ENCODE assay signal across 9 mouse cellular contexts in the genomic region with DNA sequence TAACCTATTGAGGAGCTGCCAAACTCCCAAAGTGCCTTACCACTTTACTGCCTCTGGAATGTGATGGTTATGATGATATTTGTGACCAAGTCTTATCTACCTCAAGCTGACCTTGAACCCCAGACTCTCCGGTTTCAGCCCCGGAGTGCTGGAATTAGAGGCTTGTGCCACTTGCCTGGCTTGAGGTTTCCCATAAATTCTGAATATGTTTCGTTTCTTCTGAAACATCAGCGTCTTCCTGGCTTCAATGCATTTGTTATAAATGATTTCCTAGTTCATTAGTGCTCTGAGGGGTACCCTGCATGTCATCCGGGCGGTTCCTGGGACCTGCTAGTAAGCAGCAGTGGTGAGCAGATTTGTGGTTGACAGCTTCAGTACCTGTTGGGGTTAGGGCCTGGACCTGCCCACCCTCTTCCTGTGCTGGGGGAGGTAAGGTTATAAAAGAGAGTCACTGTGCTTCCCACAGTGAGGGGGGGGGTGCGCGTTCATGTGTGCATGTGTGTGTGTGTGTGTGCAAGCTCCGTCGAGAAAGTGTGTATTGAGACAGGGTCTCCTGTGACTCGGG. TPM values are rescaled to one million over a fixed set of nuclear protein-coding genes. Genes with fewer than 3 reads are reported as not detected.
DNase-seq lines count a peak whose midpoint lies in the region; ATAC-seq and TF ChIP-seq lines count a peak whose summit lies in the region.
"Had no signal": no experiment of that assay in that cellular context is flagged by ENCODE, and none has a peak within 500 bp of the region (broad histone marks: within the 10 kb centered on the region; RNA-seq: fewer than 3 reads in every experiment).

No protein-coding gene starts in this region.

- H3K4me2 ChIP-seq in heart, embryonic 11.5 days: peak overlapping the region; percentile 71
- H3K4me2 ChIP-seq in embryonic facial prominence, embryonic 14.5 days (ENCODE audit: low read depth, low read length): peak overlapping the region; percentile 88; the same call in 1 of the 2 replicates
- peak overlapping the region; percentile 83 for H3K4me2 ChIP-seq in liver, embryonic 11.5 days

- H3K9ac ChIP-seq in heart, embryonic 11.5 days (ENCODE audit: low read depth, low read length): no peak overlapping the region; the same call in 1 of the 2 replicates
- no peak overlapping the region for H3K9ac ChIP-seq in embryonic facial prominence, embryonic 14.5 days (ENCODE audit: low read depth, low read length)
- H3K9ac ChIP-seq in liver, embryonic 11.5 days (ENCODE audit: low read depth, low read length): peak overlapping the region; percentile 89; the same call in 1 of the 2 replicates

- DNase-seq in heart, postnatal 25 days (ENCODE audit: low spot score): no peak
- no peak for DNase-seq in embryonic facial prominence, embryonic 14.5 days (ENCODE audit: low spot score)
- no peak for DNase-seq in liver, embryonic 11.5 days (ENCODE audit: low spot score)
- no peak for DNase-seq in ovary, postnatal 10 days (ENCODE audit: low spot score)
- no peak for DNase-seq in right cerebral cortex, postnatal 25 days
- DNase-seq in embryo, embryonic 10 days (ENCODE audit: low spot score): no peak

- H3K9me3 ChIP-seq in heart, embryonic 11.5 days (replicated peaks; ENCODE audit: control insufficient read depth, low read length): no peaks in the 10 kb centered on the region
- no peaks in the 10 kb centered on the region for H3K9me3 ChIP-seq in embryonic facial prominence, embryonic 14.5 days (ENCODE audit: control insufficient read depth, low read length)
- H3K9me3 ChIP-seq in liver, embryonic 11.5 days (ENCODE audit: control insufficient read depth, low read length): no peaks in the 10 kb centered on the region

- no peaks in the 10 kb centered on the region for H3K36me3 ChIP-seq in heart, embryonic 11.5 days (ENCODE audit: control insufficient read depth, insufficient read depth, low read length)
- H3K36me3 ChIP-seq in C2C12 (ENCODE audit: control insufficient read depth, insufficient read depth): peaks cover 15% of the 10 kb centered on the region
- H3K36me3 ChIP-seq in embryonic facial prominence, embryonic 14.5 days (ENCODE audit: control insufficient read depth, insufficient read depth, low read length): no peaks in the 10 kb centered on the region
- H3K36me3 ChIP-seq in liver, embryonic 11.5 days (ENCODE audit: control insufficient read depth, insufficient read depth, low read length): no peaks in the 10 kb centered on the region

- TF ChIP-seq CTCF in C2C12 (IDR thresholded peaks at IDR 0.05; ENCODE audit: control insufficient read depth, insufficient read depth, insufficient read length): no peak

- no peaks in the 10 kb centered on the region for H3K27me3 ChIP-seq in heart, embryonic 11.5 days (ENCODE audit: control insufficient read depth, insufficient read depth, low read length)
- no peaks in the 10 kb centered on the region for H3K27me3 ChIP-seq in C2C12 (ENCODE audit: control insufficient read depth, insufficient read depth, insufficient read length)
- no peaks in the 10 kb centered on the region for H3K27me3 ChIP-seq in embryonic facial prominence, embryonic 14.5 days (replicated peaks; ENCODE audit: control insufficient read depth, insufficient read depth, low read length)
- no peaks in the 10 kb centered on the region for H3K27me3 ChIP-seq in liver, embryonic 11.5 days (replicated peaks; ENCODE audit: control insufficient read depth, insufficient read depth, low read length)
- H3K27me3 ChIP-seq: Patski had no signal

- no peak for ATAC-seq in heart, embryonic 11.5 days (replicated peaks; ENCODE audit: insufficient number of reproducible peaks, low FRiP score, low TSS enrichment)
- ATAC-seq in embryonic facial prominence, embryonic 14.5 days (ENCODE audit: low read depth): no peak
- no peak for ATAC-seq in liver, embryonic 11.5 days (replicated peaks; ENCODE audit: low FRiP score)
- ATAC-seq: Patski had no signal

- intact Hi-C loops in heart, postnatal 25 days (cut with DNase I): loop anchor here (2.0 kb wide), 1 partner anchor 47 kb away; no protein-coding TSS in a partner anchor

- WGBS in heart, embryonic 11.5 days (ENCODE audit: insufficient replicate concordance): 80% methylated on average over 11 of the region's 11 CpGs
- WGBS in embryonic facial prominence, embryonic 14.5 days: 85% methylated on average over 11 of the region's 11 CpGs
- WGBS in liver, embryonic 11.5 days: 67% methylated on average over 11 of the region's 11 CpGs

- H3K4me1 ChIP-seq in heart, embryonic 11.5 days (ENCODE audit: control insufficient read depth, insufficient read depth, low read length): peaks cover 36% of the 10 kb centered on the region
- peaks cover 24% of the 10 kb centered on the region for H3K4me1 ChIP-seq in embryonic facial prominence, embryonic 14.5 days (ENCODE audit: control insufficient read depth, insufficient read depth, low read length)
- peaks cover 56% of the 10 kb centered on the region for H3K4me1 ChIP-seq in liver, embryonic 11.5 days (replicated peaks; ENCODE audit: control insufficient read depth, insufficient read depth, low read length)

- peak overlapping the region; percentile 67 for H3ac ChIP-seq in C2C12 (ENCODE audit: control insufficient read depth, insufficient read length, low read depth)

- H3K79me3 ChIP-seq in C2C12 (ENCODE audit: low read depth): peaks cover 58% of the 10 kb centered on the region

- H3K4me3 ChIP-seq in heart, embryonic 11.5 days (ENCODE audit: low read depth, low read length): peak overlapping the region; percentile 74; the same call in 1 of the 2 replicates
- peak overlapping the region; percentile 78 for H3K4me3 ChIP-seq in C2C12 (ENCODE audit: insufficient read depth, poor library complexity, severe bottlenecking)
- no peak overlapping the region for H3K4me3 ChIP-seq in embryonic facial prominence, embryonic 14.5 days (ENCODE audit: low read depth, low read length)
- peak overlapping the region; percentile 83 for H3K4me3 ChIP-seq in liver, embryonic 11.5 days (ENCODE audit: low read depth, low read length)

- H3K27ac ChIP-seq in heart, embryonic 11.5 days (ENCODE audit: low read depth, low read length): no peak overlapping the region
- no peak overlapping the region for H3K27ac ChIP-seq in embryonic facial prominence, embryonic 14.5 days (replicated peaks; ENCODE audit: low read depth, low read length)
- H3K27ac ChIP-seq in liver, embryonic 11.5 days (ENCODE audit: low read depth, low read length): no peak overlapping the region

- peaks cover 64% of the 10 kb centered on the region for H3K79me2 ChIP-seq in C2C12 (ENCODE audit: control insufficient read depth, insufficient read depth)

TF ChIP-seq in C2C12, 6 proteins besides CTCF, POLR2A, EP300 and RAD21:
- TF ChIP-seq MYOG (IDR thresholded peaks at IDR 0.05; ENCODE audit: control insufficient read depth, extremely low read depth, insufficient read length) (no peak), FOSL1 (IDR thresholded peaks at IDR 0.05; ENCODE audit: insufficient read depth, low read length, poor library complexity, severe bottlenecking) (no peak), CEBPB (IDR thresholded peaks at IDR 0.05; ENCODE audit: low read depth) (no peak), USF1 (IDR thresholded peaks at IDR 0.05; ENCODE audit: low read depth) (no peak), MAX (IDR thresholded peaks at IDR 0.05) (no peak), MYOD1 (IDR thresholded peaks at IDR 0.05; ENCODE audit: control insufficient read depth, insufficient read length, low read depth) (no peak)
TF ChIP-seq in C2C12: peak in this region for 0.

RNA-seq across cellular contexts. Expression of a gene that starts 1.5 kb away (rescaled TPM):
- 30.2 and 31.2 TPM in 2 replicates for polyA plus RNA-seq in heart, embryonic 11.5 days (2014; fragmentation: Nextera tagmentation; extraction: Ambion mirVana)
- total RNA-seq in heart, postnatal 25 days (2021): 10 to 100 TPM; 38.7 to 42.3 TPM
- polyA plus RNA-seq in C2C12 (2012; fragmentation: generic; extraction: Trizol): 155 TPM
- 46.9 and 50.6 TPM in 2 replicates for polyA plus RNA-seq in embryonic facial prominence, embryonic 14.5 days (2014; fragmentation: Nextera tagmentation; extraction: Ambion mirVana)
- 66.0 and 66.7 TPM in 2 replicates for polyA plus RNA-seq in liver, embryonic 11.5 days (2014; fragmentation: Nextera tagmentation; extraction: Ambion mirVana)

RNA-seq across cellular contexts. Expression of a gene that starts 22.4 kb away (rescaled TPM):
- not detected in 2 replicates for polyA plus RNA-seq in heart, embryonic 11.5 days (2014; fragmentation: Nextera tagmentation; extraction: Ambion mirVana)
- total RNA-seq in heart, postnatal 25 days (2021): 1 to 10 TPM; 2.5 to 2.9 TPM
- 0.06 TPM for polyA plus RNA-seq in C2C12 (2012; fragmentation: generic; extraction: Trizol)
- 1.8 and 3.2 TPM in 2 replicates for polyA plus RNA-seq in embryonic facial prominence, embryonic 14.5 days (2014; fragmentation: Nextera tagmentation; extraction: Ambion mirVana)
- polyA plus RNA-seq in liver, embryonic 11.5 days (2014; fragmentation: Nextera tagmentation; extraction: Ambion mirVana): 0.31 and 0.45 TPM in 2 replicates
- polyA plus RNA-seq: Patski had no signal

RNA-seq across cellular contexts. Expression of a gene that starts 25.7 kb away (rescaled TPM):
- polyA plus RNA-seq in heart, embryonic 11.5 days (2014; fragmentation: Nextera tagmentation; extraction: Ambion mirVana): 0.66 TPM in 1 of 2 replicates, not detected in the other
- 10 to 100 TPM in 1 of 2 experiments, 1 to 10 TPM in 1; 8.9 to 10.3 TPM for total RNA-seq in heart, postnatal 25 days (2021)
- polyA plus RNA-seq in C2C12 (2012; fragmentation: generic; extraction: Trizol): 1.9 TPM
- 2.7 and 2.8 TPM in 2 replicates for polyA plus RNA-seq in embryonic facial prominence, embryonic 14.5 days (2014; fragmentation: Nextera tagmentation; extraction: Ambion mirVana)
- polyA plus RNA-seq in liver, embryonic 11.5 days (2014; fragmentation: Nextera tagmentation; extraction: Ambion mirVana): 0.84 and 1.3 TPM in 2 replicates
- polyA plus RNA-seq: Patski had no signal

RNA-seq across cellular contexts. Expression of a gene that starts 48.2 kb away (rescaled TPM):
- polyA plus RNA-seq in heart, embryonic 11.5 days (2014; fragmentation: Nextera tagmentation; extraction: Ambion mirVana): 13.7 and 15.9 TPM in 2 replicates
- total RNA-seq in heart, postnatal 25 days (2021): 10 to 100 TPM; 16.3 to 17.9 TPM
- 44.9 TPM for polyA plus RNA-seq in C2C12 (2012; fragmentation: generic; extraction: Trizol)
- 23.1 and 23.2 TPM in 2 replicates for polyA plus RNA-seq in embryonic facial prominence, embryonic 14.5 days (2014; fragmentation: Nextera tagmentation; extraction: Ambion mirVana)
- polyA plus RNA-seq in liver, embryonic 11.5 days (2014; fragmentation: Nextera tagmentation; extraction: Ambion mirVana): 24.5 and 30.5 TPM in 2 replicates
